Mouse (Mus musculus) embryonic facial prominence, embryonic 12.5 days (tissue): ENCODE measurements around the gene Ap1m1. TPM values are rescaled to one million over a fixed set of nuclear protein-coding genes. Genes with fewer than 3 reads are reported as not detected.
A peak's percentile ranks its signal among the peaks of the same experiment; 100 is the strongest.

Experiments used
- ATAC-seq: fragments of 200-750 bp; cut with Nextera tagmentation; 2 replicates; pipeline ENCODE4 v1.8.0; 2017; ENCODE audit not compliant: insufficient number of reproducible peaks, insufficient read depth, low FRiP score, low TSS enrichment
- H3K27ac ChIP-seq: fragments of 300-500 bp; sonication (generic); 2 replicates; pipeline ENCODE4 v1.5.1; 2016; ENCODE audit warnings: mild to moderate bottlenecking
- H3K27me3 ChIP-seq: fragments of 300-500 bp; sonication (generic); 2 replicates; pipeline ENCODE4 v1.6.1; 2016; ENCODE audit warnings: mild to moderate bottlenecking, moderate library complexity
- H3K36me3 ChIP-seq: fragments of 300-500 bp; sonication (generic); 2 replicates; pipeline ENCODE4 v1.6.1; 2016; ENCODE audit warnings: mild to moderate bottlenecking
- H3K4me1 ChIP-seq: fragments of 300-500 bp; sonication (generic); 2 replicates; pipeline ENCODE4 v1.6.1; 2016
- H3K4me2 ChIP-seq: fragments of 300-500 bp; sonication (generic); replicated peaks from 2 replicates; pipeline ENCODE4 v1.6.1; 2016; ENCODE audit warnings: mild to moderate bottlenecking, moderate library complexity
- H3K4me3 ChIP-seq: fragments of 300-500 bp; sonication (generic); 2 replicates; pipeline ENCODE4 v1.5.1; 2016; ENCODE audit warnings: mild to moderate bottlenecking
- H3K9ac ChIP-seq: fragments of 300-500 bp; sonication (generic); 2 replicates; pipeline ENCODE4 v1.6.1; 2016; ENCODE audit warnings: mild to moderate bottlenecking, moderate library complexity
- H3K9me3 ChIP-seq: fragments of 300-500 bp; sonication (generic); 2 replicates; pipeline ENCODE4 v1.6.1; 2016; ENCODE audit warnings: mild to moderate bottlenecking, moderate library complexity
- WGBS: fragments of 180-500 bp; shearing (Covaris S2); methylation state at CpG from one replicate; pipeline ENCODE4 v1.1.7; 2016; 5-methylcytosine and 5-hydroxymethylcytosine counted together
- polyA plus RNA-seq: library from polyadenylated mRNA; unstranded; fragments of >200 nt; fragmentation: Nextera tagmentation; extraction: Ambion mirVana; gene quantifications from 2 replicates; pipeline ENCODE4 v1.2.1, GENCODE M21; 2016

Ap1m1 gene
- polyA plus RNA-seq, 1 experiment from 2014 or later: 135 TPM

- no peak for ATAC-seq
- Histone ChIP-seq H3K27me3 (no peaks in the 10 kb centered on the region), H3K27ac (no peak overlapping the region), H3K4me2 (no peak overlapping the region), H3K4me3 (no peak overlapping the region), H3K9me3 (no peaks in the 10 kb centered on the region), H3K4me1 (peaks cover 4% of the 10 kb centered on the region), H3K36me3 (0 out of 2 replicates have a peak, but pooled peaks cover 5% of the 10 kb centered on the region), H3K9ac (no peak overlapping the region)
- WGBS: 50% methylated on average over 4 of the region's 4 CpGs
These were observed 20.8 kb downstream of the Ap1m1 start for GRCm38 (mm10) chr8:72260585-72260984.

- H3K4me2 ChIP-seq: no peak overlapping the region
- WGBS: 32% methylated on average over 2 of the region's 2 CpGs
- no peak overlapping the region for H3K4me3 ChIP-seq
- H3K9me3 ChIP-seq: no peaks in the 10 kb centered on the region
- no peak overlapping the region for H3K9ac ChIP-seq
- H3K36me3 ChIP-seq: 0 out of 2 replicates have a peak, but pooled peaks cover 5% of the 10 kb centered on the region
- peaks cover 4% of the 10 kb centered on the region for H3K4me1 ChIP-seq
- H3K27ac ChIP-seq: no peak overlapping the region
- no peaks in the 10 kb centered on the region for H3K27me3 ChIP-seq
- ATAC-seq: 0 out of 2 replicates have a peak, but pooled peaks have one; percentile 44
These were observed 21.2 kb downstream of the Ap1m1 start for GRCm38 (mm10) chr8:72261019-72261418.

GRCm38 (mm10) chr8:72261431-72261830 is 21.6 kb downstream of the Ap1m1 start:
- Histone ChIP-seq H3K4me2 (no peak overlapping the region), H3K4me3 (no peak overlapping the region), H3K27me3 (no peaks in the 10 kb centered on the region), H3K9me3 (no peaks in the 10 kb centered on the region), H3K36me3 (0 out of 2 replicates have a peak, but pooled peaks cover 5% of the 10 kb centered on the region), H3K27ac (no peak overlapping the region), H3K4me1 (peaks cover 4% of the 10 kb centered on the region), H3K9ac (no peak overlapping the region)
- no peak for ATAC-seq

- H3K9ac ChIP-seq: no peak overlapping the region
- 0 out of 2 replicates have a peak, but pooled peaks cover 2% of the 10 kb centered on the region for H3K36me3 ChIP-seq
- 53% methylated on average over 5 of the region's 5 CpGs for WGBS
- ATAC-seq: no peak
- no peak overlapping the region for H3K4me2 ChIP-seq
- H3K4me3 ChIP-seq: no peak overlapping the region
- H3K27me3 ChIP-seq: no peaks in the 10 kb centered on the region
- peaks cover 4% of the 10 kb centered on the region for H3K4me1 ChIP-seq
- no peaks in the 10 kb centered on the region for H3K9me3 ChIP-seq
- H3K27ac ChIP-seq: no peak overlapping the region
These were observed 22.1 kb downstream of the Ap1m1 start for GRCm38 (mm10) chr8:72261872-72262271.

- no peak overlapping the region for H3K4me3 ChIP-seq
- no peaks in the 10 kb centered on the region for H3K9me3 ChIP-seq
- H3K9ac ChIP-seq: no peak overlapping the region
- H3K36me3 ChIP-seq: no peaks in the 10 kb centered on the region
- 94% methylated on average over 2 of the region's 2 CpGs for WGBS
- peaks cover 4% of the 10 kb centered on the region for H3K4me1 ChIP-seq
- H3K27ac ChIP-seq: no peak overlapping the region
- H3K27me3 ChIP-seq: no peaks in the 10 kb centered on the region
- no peak overlapping the region for H3K4me2 ChIP-seq
- no peak for ATAC-seq
These were observed 22.9 kb downstream of the Ap1m1 start for GRCm38 (mm10) chr8:72262756-72263155.

- no peak overlapping the region for H3K27ac ChIP-seq
- H3K4me1 ChIP-seq: peaks cover 4% of the 10 kb centered on the region
- no peak overlapping the region for H3K9ac ChIP-seq
- ATAC-seq: no peak
- H3K4me3 ChIP-seq: no peak overlapping the region
- H3K36me3 ChIP-seq: no peaks in the 10 kb centered on the region
- 68% methylated on average over 7 of the region's 7 CpGs for WGBS
- no peaks in the 10 kb centered on the region for H3K27me3 ChIP-seq
- H3K4me2 ChIP-seq: no peak overlapping the region
- no peaks in the 10 kb centered on the region for H3K9me3 ChIP-seq
These were observed 23.6 kb downstream of the Ap1m1 start for GRCm38 (mm10) chr8:72263451-72263850.

- Histone ChIP-seq H3K4me2 (no peak overlapping the region), H3K27me3 (no peaks in the 10 kb centered on the region), H3K36me3 (no peaks in the 10 kb centered on the region), H3K9me3 (no peaks in the 10 kb centered on the region), H3K27ac (no peak overlapping the region), H3K9ac (no peak overlapping the region), H3K4me3 (no peak overlapping the region), H3K4me1 (peaks cover 4% of the 10 kb centered on the region)
- ATAC-seq: no peak
- WGBS: 76% methylated on average over 5 of the region's 7 CpGs
These were observed 25.5 kb downstream of the Ap1m1 start for GRCm38 (mm10) chr8:72265342-72265741.

GRCm38 (mm10) chr8:72266671-72267070 is 26.9 kb downstream of the Ap1m1 start:
- Histone ChIP-seq H3K9ac (no peak overlapping the region), H3K9me3 (no peaks in the 10 kb centered on the region), H3K36me3 (no peaks in the 10 kb centered on the region), H3K4me1 (no peaks in the 10 kb centered on the region), H3K4me2 (no peak overlapping the region), H3K4me3 (no peak overlapping the region), H3K27me3 (no peaks in the 10 kb centered on the region), H3K27ac (no peak overlapping the region)
- no peak for ATAC-seq

GRCm38 (mm10) chr8:72267106-72267505 is 27.3 kb downstream of the Ap1m1 start:
- 95% methylated on average over 8 of the region's 8 CpGs for WGBS
- H3K27me3 ChIP-seq: no peaks in the 10 kb centered on the region
- H3K9me3 ChIP-seq: no peaks in the 10 kb centered on the region
- H3K36me3 ChIP-seq: no peaks in the 10 kb centered on the region
- no peak overlapping the region for H3K27ac ChIP-seq
- no peak overlapping the region for H3K9ac ChIP-seq
- no peak overlapping the region for H3K4me2 ChIP-seq
- H3K4me3 ChIP-seq: no peak overlapping the region
- H3K4me1 ChIP-seq: no peaks in the 10 kb centered on the region
- no peak for ATAC-seq

- ATAC-seq: no peak
- no peak overlapping the region for H3K4me3 ChIP-seq
- no peaks in the 10 kb centered on the region for H3K36me3 ChIP-seq
- H3K4me2 ChIP-seq: no peak overlapping the region
- no peaks in the 10 kb centered on the region for H3K9me3 ChIP-seq
- no peaks in the 10 kb centered on the region for H3K4me1 ChIP-seq
- no peaks in the 10 kb centered on the region for H3K27me3 ChIP-seq
- H3K27ac ChIP-seq: no peak overlapping the region
- no peak overlapping the region for H3K9ac ChIP-seq
- WGBS: 86% methylated on average over 15 of the region's 15 CpGs
These were observed 28.5 kb downstream of the Ap1m1 start for GRCm38 (mm10) chr8:72268356-72268755.

- WGBS: 91% methylated on average over 12 of the region's 12 CpGs
- Histone ChIP-seq H3K27me3 (no peaks in the 10 kb centered on the region), H3K27ac (no peak overlapping the region), H3K4me3 (no peak overlapping the region), H3K4me1 (no peaks in the 10 kb centered on the region), H3K4me2 (no peak overlapping the region), H3K9me3 (no peaks in the 10 kb centered on the region), H3K36me3 (no peaks in the 10 kb centered on the region), H3K9ac (no peak overlapping the region)
- ATAC-seq: no peak
These were observed 30.8 kb downstream of the Ap1m1 start for GRCm38 (mm10) chr8:72270606-72271005.

- no peak overlapping the region for H3K9ac ChIP-seq
- no peaks in the 10 kb centered on the region for H3K4me1 ChIP-seq
- H3K27me3 ChIP-seq: no peaks in the 10 kb centered on the region
- no peak overlapping the region for H3K4me2 ChIP-seq
- 70% methylated on average over 11 of the region's 11 CpGs for WGBS
- no peak overlapping the region for H3K27ac ChIP-seq
- ATAC-seq: no peak
- no peaks in the 10 kb centered on the region for H3K9me3 ChIP-seq
- no peak overlapping the region for H3K4me3 ChIP-seq
- no peaks in the 10 kb centered on the region for H3K36me3 ChIP-seq
These were observed 31.3 kb downstream of the Ap1m1 start for GRCm38 (mm10) chr8:72271051-72271660.
